Mouse (Mus musculus) C2C12 (cell line): ENCODE results near the gene Slc9a3r1.

ENCODE experiments used
- CEBPB ChIP-seq: IDR thresholded peaks from one replicate; pipeline ENCODE4 v1.6.1; 2011; ENCODE audit warnings: low read depth, mild to moderate bottlenecking, control low read depth, moderate library complexity
- CTCF ChIP-seq: IDR thresholded peaks from one replicate; pipeline ENCODE4 v1.5.1; 2011; ENCODE audit not compliant: control insufficient read depth, insufficient read depth, insufficient read length
- MAX ChIP-seq: IDR thresholded peaks from one replicate; pipeline ENCODE4 v1.6.1; 2011; ENCODE audit warnings: mild to moderate bottlenecking, control low read depth

DNA sequence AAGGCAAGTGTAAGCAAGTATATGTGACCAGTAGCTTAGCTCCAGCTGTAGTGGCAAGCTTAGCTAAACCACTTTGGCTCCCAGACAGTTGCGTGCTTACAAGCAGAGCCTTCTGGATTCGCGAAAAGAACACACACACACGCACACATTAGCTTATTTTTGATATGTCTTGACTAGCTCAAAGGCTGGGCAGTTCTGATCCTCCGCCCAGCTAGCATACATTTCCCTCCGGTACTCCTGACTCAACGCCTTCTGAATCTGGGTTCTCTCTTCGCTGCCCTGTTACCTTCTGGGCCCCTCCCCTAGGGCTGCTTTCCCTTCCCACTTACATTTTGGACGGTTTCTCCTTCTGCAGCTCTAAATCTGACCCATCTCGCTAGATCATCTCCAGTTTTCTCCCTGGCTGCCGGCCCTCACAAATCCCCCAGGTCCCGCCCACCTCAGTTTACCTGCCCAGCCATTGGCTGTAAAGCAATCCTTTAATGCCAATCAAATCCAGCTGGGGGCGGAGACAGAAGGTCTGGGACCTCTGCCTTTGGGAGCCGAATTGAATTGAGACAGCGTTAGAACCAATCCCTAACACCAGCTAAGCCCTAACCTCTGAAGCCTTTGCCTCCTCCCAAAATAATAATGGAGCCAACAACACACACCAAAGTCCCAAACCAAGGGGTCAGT, 11.2 kb upstream of the Slc9a3r1 start:
- no peak for TF ChIP-seq CTCF
- no peak for TF ChIP-seq MAX
- no peak for TF ChIP-seq CEBPB
